Mouse (Mus musculus) E14TG2a.4 (cell line): Measurements from ENCODE around the gene Gm49366.

ENCODE experiments used
- CTCF ChIP-seq: conservative IDR thresholded peaks from 2 replicates; pipeline ENCODE4 v1.5.1; 2014; ENCODE audit warnings: low read length
- NANOG ChIP-seq: IDR thresholded peaks from 2 replicates; pipeline ENCODE4 v1.6.1; 2014; ENCODE audit warnings: borderline replicate concordance, low read length, mixed read lengths
- POU5F1 ChIP-seq: IDR thresholded peaks from 2 replicates; pipeline ENCODE4 v1.6.1; 2014; ENCODE audit warnings: low read length, borderline replicate concordance

DNA sequence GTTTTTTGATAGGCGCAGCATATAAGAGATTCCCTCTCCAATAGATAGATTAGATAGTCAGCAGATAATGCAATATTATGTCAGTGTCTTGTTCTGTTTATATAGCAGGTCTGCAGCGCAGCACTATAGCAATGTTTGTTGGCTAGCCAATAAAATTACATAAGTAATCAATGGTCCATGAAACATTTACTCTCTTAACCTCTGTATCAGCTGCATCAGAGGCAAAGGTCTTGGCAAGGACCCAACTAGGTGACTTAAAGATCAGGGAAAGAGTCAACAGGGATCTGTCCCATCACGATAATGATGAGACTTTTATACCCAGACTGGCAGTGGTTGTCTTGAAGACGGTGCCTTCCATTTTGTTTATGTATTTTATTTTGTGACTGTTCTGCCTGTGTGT is 5.9 kb upstream of the Gm49366 start:
- TF ChIP-seq NANOG (no peak), CTCF (no peak), POU5F1 (no peak)
